Mouse (Mus musculus) brain, embryonic 14.5 days (tissue): ENCODE measurements at regions not wholly inside any gene's neighbourhood (a gene's known extent, or its start where the extent isn't known, plus 50 kb on each side); places are given as distances from the start of the nearest gene placed in this dataset.

Experiments used
- CTCF ChIP-seq: fragments of 200-500 bp; IDR thresholded peaks from 2 replicates; pipeline ENCODE4 v1.5.1; 2012; ENCODE audit warnings: inconsistent platforms, mild to moderate bottlenecking, moderate library complexity, borderline replicate concordance; ENCODE audit not compliant: insufficient read depth, insufficient read length; ENCODE audit errors: extremely low read depth
- POLR2A ChIP-seq: fragments of 200-500 bp; IDR thresholded peaks from 2 replicates; pipeline ENCODE4 v1.6.1; 2012; ENCODE audit warnings: mild to moderate bottlenecking, inconsistent platforms, borderline replicate concordance; ENCODE audit not compliant: poor library complexity, insufficient read depth, insufficient read length, severe bottlenecking; ENCODE audit errors: extremely low read depth

GRCm38 (mm10) chr10:97178468-97178867 is 300.9 kb upstream of the Dcn start:
- TF ChIP-seq CTCF, result no peak
- no peak for TF ChIP-seq POLR2A
